Mouse (Mus musculus): ENCODE results near the gene Gtf2h4. TPM values are rescaled to one million over a fixed set of nuclear protein-coding genes. Genes with fewer than 3 reads are reported as not detected.

Gtf2h4 gene
- polyA plus RNA-seq, 1 experiment from 2014 or later, result 37.7 TPM

Other genes with a start within 250 kb of the Gtf2h4 start
- 0.10 and 0.42 TPM in 2 replicates for gene H2-Q6, start 248.9 kb downstream of the Gtf2h4 start, polyA plus RNA-seq (2016; fragmentation: Nextera tagmentation; extraction: Ambion mirVana)
- 3.9 and 4.7 TPM in 2 replicates for gene H2-Q7, start 234.6 kb downstream of the Gtf2h4 start, polyA plus RNA-seq (2016; fragmentation: Nextera tagmentation; extraction: Ambion mirVana)
- 0.10 TPM in 1 of 2 replicates, not detected in the other for gene H2-Q10, start 203.7 kb downstream of the Gtf2h4 start, polyA plus RNA-seq (2016; fragmentation: Nextera tagmentation; extraction: Ambion mirVana)
- gene Pou5f1, start 167.7 kb downstream of the Gtf2h4 start, polyA plus RNA-seq (2016; fragmentation: Nextera tagmentation; extraction: Ambion mirVana), result not detected in 2 replicates
- 37.3 and 37.6 TPM in 2 replicates for gene Tcf19, start 156.9 kb downstream of the Gtf2h4 start, polyA plus RNA-seq (2016; fragmentation: Nextera tagmentation; extraction: Ambion mirVana)
- gene Cchcr1, start 156.6 kb downstream of the Gtf2h4 start, polyA plus RNA-seq (2016; fragmentation: Nextera tagmentation; extraction: Ambion mirVana), result 14.8 and 15.2 TPM in 2 replicates
- 1.1 and 1.2 TPM in 2 replicates for gene Psors1c2, start 140.5 kb downstream of the Gtf2h4 start, polyA plus RNA-seq (2016; fragmentation: Nextera tagmentation; extraction: Ambion mirVana)
- 0.08 and 0.20 TPM in 2 replicates for gene Cdsn, start 121.6 kb downstream of the Gtf2h4 start, polyA plus RNA-seq (2016; fragmentation: Nextera tagmentation; extraction: Ambion mirVana)
- not detected in 2 replicates for gene 2300002M23Rik, start 106.3 kb downstream of the Gtf2h4 start, polyA plus RNA-seq (2016; fragmentation: Nextera tagmentation; extraction: Ambion mirVana)
- gene Sfta2, start 72.2 kb downstream of the Gtf2h4 start, polyA plus RNA-seq (2016; fragmentation: Nextera tagmentation; extraction: Ambion mirVana), result not detected in 2 replicates
- gene Gm9573, start 47.1 kb downstream of the Gtf2h4 start, polyA plus RNA-seq (2016; fragmentation: Nextera tagmentation; extraction: Ambion mirVana), result not detected in 2 replicates
- 0.15 and 0.20 TPM in 2 replicates for gene Mucl3, start 30.0 kb downstream of the Gtf2h4 start, polyA plus RNA-seq (2016; fragmentation: Nextera tagmentation; extraction: Ambion mirVana)
- 16.5 and 16.9 TPM in 2 replicates for gene Vars2, start 6.1 kb downstream of the Gtf2h4 start, polyA plus RNA-seq (2016; fragmentation: Nextera tagmentation; extraction: Ambion mirVana)
- gene Ddr1, start 30.9 kb upstream of the Gtf2h4 start, polyA plus RNA-seq (2016; fragmentation: Nextera tagmentation; extraction: Ambion mirVana), result 168 and 182 TPM in 2 replicates
- 5.8 and 6.3 TPM in 2 replicates for gene Ier3, start 147.9 kb upstream of the Gtf2h4 start, polyA plus RNA-seq (2016; fragmentation: Nextera tagmentation; extraction: Ambion mirVana)
- 50.9 and 60.3 TPM in 2 replicates for gene Flot1, start 149.5 kb upstream of the Gtf2h4 start, polyA plus RNA-seq (2016; fragmentation: Nextera tagmentation; extraction: Ambion mirVana)
- 1,505 and 1,511 TPM in 2 replicates for gene Tubb5, start 164.6 kb upstream of the Gtf2h4 start, polyA plus RNA-seq (2016; fragmentation: Nextera tagmentation; extraction: Ambion mirVana)
- gene Mdc1, start 167.8 kb upstream of the Gtf2h4 start, polyA plus RNA-seq (2016; fragmentation: Nextera tagmentation; extraction: Ambion mirVana), result 14.4 and 18.2 TPM in 2 replicates
- gene Nrm, start 187.6 kb upstream of the Gtf2h4 start, polyA plus RNA-seq (2016; fragmentation: Nextera tagmentation; extraction: Ambion mirVana), result 36.0 and 36.9 TPM in 2 replicates
- 31.5 and 32.3 TPM in 2 replicates for gene Ppp1r18, start 191.9 kb upstream of the Gtf2h4 start, polyA plus RNA-seq (2016; fragmentation: Nextera tagmentation; extraction: Ambion mirVana)
- gene Dhx16, start 206.1 kb upstream of the Gtf2h4 start, polyA plus RNA-seq (2016; fragmentation: Nextera tagmentation; extraction: Ambion mirVana), result 45.2 and 46.0 TPM in 2 replicates
- 25.7 and 28.7 TPM in 2 replicates for gene 2310061I04Rik, start 223.7 kb upstream of the Gtf2h4 start, polyA plus RNA-seq (2016; fragmentation: Nextera tagmentation; extraction: Ambion mirVana)
- gene Atat1, start 236.3 kb upstream of the Gtf2h4 start, polyA plus RNA-seq (2016; fragmentation: Nextera tagmentation; extraction: Ambion mirVana), result 294 and 303 TPM in 2 replicates
- 46.8 and 51.1 TPM in 2 replicates for gene Mrps18b, start 242.7 kb upstream of the Gtf2h4 start, polyA plus RNA-seq (2016; fragmentation: Nextera tagmentation; extraction: Ambion mirVana)
- gene Ppp1r10, start 242.7 kb upstream of the Gtf2h4 start, polyA plus RNA-seq (2016; fragmentation: Nextera tagmentation; extraction: Ambion mirVana), result 58.3 and 68.2 TPM in 2 replicates

All from hindbrain, embryonic 12.5 days (tissue).